Mouse (Mus musculus) thymus, postnatal 0 days (tissue): ENCODE data around the gene Ogt. TPM values are rescaled to one million over a fixed set of nuclear protein-coding genes. Genes with fewer than 3 reads are reported as not detected.

Source experiments
- DNase-seq: peaks from one replicate; pipeline ENCODE4 v3.0.0-alpha.2; 2015; ENCODE audit warnings: low spot score
- polyA plus RNA-seq: library from polyadenylated mRNA; unstranded; fragments of >200 nt; fragmentation: Nextera tagmentation; extraction: Ambion mirVana; gene quantifications from 2 replicates; pipeline ENCODE4 v1.2.1, GENCODE M21; 2015

Gene Ogt
- 127 and 142 TPM in 2 replicates for polyA plus RNA-seq

DNA sequence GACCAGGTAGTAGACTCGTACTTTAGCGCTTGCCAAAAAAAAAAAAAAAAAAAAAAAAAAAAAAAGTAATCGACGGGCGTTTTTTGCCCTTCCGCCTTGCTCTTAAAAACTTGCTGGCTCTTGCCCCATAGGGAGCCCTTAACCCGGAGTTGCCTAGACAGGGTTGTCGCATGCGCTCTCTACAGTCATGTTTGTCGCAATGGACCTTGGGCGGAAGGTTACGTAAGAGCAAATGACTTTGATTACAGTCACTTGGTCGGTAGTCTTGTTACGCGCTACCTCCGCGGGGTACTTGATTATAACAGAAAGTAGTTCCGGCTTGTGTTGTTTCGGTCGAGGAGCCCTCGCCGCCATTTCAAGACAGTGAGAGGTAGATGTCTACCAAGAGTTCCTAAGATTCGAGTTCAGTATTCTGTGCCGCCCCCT, at the start of gene Ogt:
TSS of gene Ogt (plus strand) at position 320 of the 426 bp plus-strand sequence.
- peak; percentile 93 for DNase-seq

DNA sequence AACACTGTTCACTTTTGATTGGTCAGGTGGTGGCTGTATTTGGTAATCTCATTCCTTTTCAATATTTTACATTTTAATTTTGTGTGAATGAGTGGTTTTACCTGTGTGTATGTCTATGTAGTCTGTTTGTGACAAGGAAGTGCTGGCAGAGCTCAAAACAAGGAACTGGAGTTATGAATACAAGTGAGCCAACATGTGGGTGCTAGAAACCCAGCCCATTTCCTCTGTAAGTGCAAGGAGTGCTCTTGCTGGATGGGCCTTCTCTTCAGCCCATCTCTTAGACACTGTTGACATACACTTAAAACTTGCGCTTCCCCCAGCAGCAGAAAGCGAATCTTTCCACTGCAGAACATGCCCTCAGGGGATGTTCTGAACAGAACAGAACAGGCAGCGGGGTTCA, 23.7 kb upstream of the Ogt start:
- no peak for DNase-seq

DNA sequence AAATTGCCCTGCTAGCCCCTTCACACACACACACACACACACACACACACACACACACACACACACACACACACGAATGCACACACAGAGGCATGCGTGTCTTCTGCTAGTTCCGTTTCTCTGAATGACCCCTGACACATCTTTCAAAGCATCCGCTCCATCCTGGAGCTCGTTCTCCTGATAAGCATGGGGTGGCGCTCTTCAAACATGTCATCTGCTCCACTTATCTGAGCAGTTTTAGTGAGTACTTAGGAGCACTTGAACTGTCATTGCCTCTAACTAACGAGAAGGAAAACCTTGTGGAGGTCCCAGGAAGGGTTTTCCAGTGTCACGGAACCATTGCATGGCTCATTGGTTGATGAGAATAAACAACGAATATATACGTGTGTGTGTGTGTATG, 22.0 kb upstream of the Ogt start:
- no peak for DNase-seq

DNA sequence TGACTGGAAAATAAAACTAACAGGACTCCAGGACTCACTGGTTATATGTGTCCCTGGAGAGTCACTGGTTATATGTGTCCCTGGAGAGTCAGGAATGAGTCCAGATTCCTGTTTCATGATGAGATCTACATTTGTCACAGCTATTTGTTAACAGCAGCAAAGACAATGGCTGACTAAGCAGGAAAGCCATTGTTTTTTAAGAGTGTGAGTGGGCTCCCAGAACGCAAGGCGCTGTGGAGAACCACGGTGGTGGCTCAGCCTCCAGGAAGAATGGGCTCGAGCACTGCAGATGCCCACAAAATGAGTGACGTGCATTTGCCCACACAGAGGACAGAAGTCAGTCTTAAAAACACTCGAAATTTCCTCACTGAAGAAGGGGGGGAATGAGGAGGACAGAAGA, 19.5 kb upstream of the Ogt start:
- DNase-seq, result no peak

DNA sequence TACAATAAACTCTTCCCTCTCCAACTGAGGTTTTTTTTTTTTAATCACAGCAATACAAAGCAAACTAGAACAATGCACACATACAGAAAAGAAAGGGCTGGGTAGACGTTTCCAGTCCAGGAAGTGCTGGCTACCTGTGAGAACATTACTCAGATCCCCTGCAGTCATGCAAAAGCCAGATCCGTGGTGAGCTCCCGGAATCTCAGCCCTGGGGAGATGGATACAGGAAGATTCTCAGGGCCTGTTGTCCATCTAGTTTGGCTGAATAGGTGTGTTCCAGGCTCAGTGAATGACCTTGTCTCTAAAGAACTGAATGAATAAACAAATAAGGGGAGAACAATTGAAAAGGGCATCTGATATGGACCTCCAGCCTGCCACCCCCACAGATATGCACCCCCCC, 17.3 kb upstream of the Ogt start:
- no peak for DNase-seq

DNA sequence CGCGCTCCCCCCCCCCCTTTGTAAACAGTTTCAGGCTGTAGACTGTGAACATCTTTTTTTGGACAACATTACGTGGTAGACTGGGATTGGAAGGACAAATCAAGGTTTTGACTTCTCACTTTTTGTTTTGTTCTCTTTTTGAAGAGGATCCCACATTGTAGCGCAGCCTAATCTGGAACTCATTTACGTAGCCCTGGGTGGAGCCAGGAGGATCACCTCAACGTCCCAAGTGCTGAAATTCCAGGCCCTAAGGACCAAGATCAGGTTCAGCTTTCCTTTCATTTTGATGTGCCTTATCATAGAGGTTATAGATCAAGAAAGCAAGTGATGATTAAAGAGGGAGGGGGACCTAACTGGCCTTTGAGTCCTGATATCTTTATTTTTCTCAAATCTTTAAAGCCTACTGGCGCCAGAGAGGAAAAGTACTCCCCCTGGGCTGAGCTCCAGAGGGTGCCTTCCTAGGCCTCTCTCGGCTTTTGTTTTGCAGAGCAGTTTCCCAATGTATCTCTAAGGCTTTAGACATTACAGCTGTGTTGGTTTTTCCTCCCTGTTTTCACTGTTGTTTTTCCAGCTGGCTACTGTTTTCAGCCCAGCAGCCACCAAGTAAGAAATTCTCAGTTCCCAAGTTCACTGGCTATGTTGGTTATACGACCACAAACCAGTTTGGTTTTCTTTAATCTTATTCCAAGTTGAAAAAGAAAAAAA, 2.9 kb upstream of the Ogt start:
- DNase-seq, result no peak

DNA sequence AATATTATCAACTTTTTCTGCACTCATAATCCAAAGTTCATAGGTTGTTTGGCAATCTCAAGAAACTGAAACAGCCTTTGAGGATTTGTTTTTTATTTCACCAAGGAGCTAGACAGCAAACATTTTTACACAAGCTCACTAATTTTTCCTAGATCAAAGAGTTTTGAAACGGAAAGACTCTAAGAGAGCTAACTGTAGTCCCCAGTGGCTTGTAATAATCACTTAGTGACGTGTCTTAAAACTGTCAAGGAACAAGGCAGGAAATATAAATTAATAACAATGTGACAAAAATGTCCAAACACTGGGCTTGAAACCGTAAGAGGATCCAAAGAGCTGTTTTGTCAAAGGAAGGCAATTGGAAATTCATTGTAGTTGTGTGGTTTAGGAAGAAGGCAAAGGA, 1.0 kb upstream of the Ogt start:
- DNase-seq, result peak; percentile 20

DNA sequence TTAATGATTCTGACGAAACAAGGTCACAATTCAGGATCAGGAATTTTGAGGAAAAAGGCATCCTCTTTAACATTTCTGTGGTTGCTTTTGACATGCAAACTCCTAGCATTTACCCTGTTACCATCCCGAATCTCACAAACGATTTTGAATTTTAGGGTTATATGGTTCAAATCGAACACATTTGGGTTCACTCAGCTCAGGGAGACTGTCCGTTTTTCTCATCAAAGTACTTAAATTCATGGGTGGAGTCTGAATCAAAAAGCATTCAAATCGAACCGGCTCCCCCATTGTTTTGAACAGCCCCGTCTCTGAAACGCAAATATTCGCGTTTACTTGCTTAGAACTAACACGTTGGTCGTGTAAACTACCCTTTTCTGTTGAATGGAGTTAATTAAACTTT, 554 bp upstream of the Ogt start:
- no peak for DNase-seq

DNA sequence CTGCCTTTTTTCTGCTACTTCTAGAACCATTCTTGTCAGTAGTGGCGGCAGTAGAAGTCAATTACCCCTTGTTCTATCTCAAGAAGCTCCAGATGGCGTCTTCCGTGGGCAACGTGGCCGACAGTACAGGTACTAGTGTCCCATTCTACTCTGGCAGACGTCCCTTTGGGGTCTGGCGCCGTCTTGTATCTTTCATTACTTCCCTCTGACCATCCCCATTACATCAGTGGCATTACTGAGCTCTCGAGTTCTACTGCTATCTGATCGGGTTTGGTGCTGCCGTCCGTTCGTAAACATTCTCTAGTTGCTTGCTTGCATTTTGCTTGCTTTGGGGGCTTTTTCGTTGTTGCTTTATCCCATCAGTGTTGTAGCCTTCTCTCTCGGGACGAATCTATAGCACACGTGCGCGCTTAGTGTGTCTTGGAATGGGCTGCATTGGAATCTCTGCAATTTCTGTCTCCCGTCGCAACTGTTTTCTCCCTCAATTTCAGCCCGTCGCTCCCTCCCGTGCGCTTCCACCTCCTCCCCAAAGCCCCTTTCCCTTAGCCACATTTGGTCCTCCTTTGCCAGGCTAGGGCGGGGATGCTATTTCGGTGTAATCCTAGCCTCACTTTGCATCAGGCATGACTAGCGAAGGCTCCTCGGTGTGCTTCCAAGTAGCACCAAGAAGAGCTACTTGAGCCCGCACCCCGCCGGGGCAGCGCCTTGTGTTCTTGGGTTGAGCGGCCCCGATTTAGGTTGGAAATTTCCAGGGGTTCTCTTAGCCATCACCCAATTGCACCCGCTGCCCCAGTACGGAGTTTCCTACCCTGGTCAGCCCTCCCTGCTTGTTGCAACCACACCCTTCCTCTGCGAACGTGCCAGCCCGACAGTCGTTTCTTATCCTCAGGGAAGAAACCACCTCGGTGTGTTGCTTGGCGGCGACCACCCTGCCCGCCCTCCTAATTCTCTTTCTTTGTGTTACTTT, 617 bp downstream of the Ogt start:
- peak; percentile 27 for DNase-seq

DNA sequence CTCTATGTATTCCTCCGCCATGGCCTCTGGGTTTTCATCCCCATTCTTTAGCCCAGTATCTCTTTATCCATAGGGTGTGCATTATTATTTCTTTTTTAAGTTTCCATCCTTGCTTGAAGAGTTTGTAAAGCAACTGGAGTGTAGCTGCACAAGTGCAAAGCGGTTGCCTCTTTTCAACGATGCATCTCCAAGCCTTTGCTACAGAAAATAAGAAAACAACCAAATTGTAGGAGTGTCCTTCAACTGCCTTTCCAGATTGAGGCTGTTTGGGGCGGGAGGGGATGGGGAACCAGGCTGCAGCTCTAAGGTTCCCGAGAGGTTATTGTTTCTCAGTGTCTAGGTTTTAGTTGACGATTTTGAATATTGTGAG, 1.3 kb downstream of the Ogt start:
- DNase-seq, result no peak

DNA sequence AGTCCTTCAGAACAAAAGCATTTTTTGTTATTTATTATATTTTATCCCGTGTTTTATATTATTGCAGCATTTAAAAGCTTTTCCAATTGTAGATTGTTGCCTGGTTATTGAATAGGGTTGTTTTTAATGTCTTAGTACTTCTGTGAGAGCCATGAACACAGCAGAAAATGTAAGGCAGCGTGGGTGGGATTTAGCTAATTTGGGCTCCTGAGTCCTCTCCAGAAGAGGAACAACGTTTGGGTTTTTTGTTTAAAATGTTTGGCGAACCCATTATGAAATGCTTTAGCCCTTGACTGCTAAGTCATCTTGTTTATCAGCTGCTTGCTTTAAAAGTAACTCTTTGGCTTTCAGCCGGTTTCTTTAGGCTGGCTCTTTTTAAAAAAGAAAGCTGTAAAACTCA, 2.2 kb downstream of the Ogt start:
- no peak for DNase-seq

DNA sequence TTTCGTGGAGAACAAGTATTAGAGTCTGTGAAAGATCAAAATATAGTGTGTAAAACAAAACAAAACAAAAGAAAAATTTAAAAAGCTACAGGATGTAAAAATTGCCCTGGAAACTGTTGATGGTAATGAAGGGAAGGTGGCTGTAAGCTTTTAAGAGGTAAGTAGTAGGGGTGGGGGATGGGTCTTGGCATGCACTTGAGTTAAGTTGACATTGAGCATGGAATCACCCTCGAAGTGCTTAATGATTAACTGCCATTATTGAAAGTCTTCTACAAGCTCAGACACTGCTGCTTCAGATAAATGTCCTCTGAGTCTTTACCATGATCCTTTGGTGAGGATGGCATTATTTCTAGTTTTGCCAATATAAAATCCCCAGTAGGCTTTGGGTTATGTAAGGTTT, 5.4 kb downstream of the Ogt start:
- no peak for DNase-seq

DNA sequence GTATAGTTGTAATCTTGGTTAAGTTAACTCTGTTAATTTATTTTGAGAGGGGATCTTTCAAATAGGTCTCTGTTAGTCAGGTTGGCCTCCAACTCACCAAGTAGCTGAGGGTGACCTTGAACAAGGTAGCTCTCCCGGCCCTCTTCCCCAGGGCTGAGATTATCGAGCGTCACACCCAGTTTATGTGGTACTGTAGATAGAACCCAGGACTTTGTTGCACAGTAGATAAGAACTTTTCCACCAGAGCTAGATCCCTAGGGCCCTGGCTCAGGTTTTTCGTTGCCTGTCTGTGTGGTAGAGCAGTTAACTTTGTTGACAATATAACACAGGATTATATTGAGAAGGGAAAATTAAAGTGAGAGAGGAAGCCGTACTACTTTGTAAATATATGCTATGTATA, 6.8 kb downstream of the Ogt start:
- DNase-seq, result no peak

DNA sequence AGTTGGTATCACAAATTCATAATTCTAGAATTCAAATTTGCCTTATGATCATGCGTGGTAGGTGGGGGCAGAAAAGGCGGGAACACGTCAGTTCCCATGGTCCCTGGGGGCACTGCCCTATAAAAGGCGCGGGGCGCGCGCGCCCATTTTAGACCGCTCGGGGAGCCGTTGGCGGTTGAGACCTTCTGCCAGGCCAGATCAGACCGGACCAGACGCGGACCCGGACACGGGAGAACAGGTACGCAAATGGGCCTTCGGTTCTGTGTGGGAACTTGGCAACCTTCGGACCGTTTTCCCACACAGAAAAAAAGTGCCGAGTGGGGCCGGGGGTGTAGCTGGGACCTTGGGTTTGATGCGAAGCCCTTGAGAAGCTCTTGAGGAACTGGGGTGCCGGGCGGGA, 55.8 kb downstream of the Ogt start:
- no peak for DNase-seq

DNA sequence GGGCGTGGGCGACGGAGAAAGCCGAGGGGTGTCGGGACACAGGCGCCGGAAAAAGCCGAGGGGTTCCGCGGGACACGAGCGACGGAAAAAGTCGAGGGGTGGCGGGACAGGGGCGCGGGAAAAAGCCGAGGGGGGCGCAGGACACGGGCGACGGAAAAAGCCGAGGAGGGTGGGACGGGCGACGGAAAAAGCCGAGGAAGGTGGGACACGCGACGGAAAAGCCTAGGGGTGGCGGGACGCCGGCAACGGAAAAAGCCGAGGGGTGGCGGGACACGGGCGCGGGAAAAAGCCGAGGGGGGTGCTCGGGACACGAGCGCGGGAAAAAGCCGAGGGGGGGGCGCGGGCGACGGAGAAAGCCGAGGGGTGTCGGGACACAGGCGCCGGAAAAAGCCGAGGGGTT, 57.7 kb downstream of the Ogt start:
- DNase-seq, result no peak

DNA sequence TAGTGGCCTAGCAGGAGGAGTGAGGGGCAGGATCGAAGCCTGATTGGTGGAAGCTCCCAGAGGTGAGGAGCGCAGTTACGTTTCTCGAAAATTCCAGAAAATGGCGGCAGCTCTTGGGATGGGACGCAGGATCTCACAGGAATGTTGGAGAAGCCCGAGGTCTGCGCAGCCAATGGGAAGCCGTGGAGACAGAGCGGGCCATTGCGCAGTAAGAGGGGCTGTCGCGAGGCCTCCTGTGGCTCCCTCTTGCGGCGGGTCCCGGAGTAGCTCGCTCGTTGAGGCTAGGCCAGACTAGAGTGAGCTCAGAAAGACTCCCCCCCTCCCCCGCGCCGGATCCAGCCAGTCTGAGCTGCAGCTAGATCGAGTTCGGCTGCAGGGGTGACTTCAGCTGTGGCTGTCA, 58.4 kb downstream of the Ogt start:
- DNase-seq, result no peak

DNA sequence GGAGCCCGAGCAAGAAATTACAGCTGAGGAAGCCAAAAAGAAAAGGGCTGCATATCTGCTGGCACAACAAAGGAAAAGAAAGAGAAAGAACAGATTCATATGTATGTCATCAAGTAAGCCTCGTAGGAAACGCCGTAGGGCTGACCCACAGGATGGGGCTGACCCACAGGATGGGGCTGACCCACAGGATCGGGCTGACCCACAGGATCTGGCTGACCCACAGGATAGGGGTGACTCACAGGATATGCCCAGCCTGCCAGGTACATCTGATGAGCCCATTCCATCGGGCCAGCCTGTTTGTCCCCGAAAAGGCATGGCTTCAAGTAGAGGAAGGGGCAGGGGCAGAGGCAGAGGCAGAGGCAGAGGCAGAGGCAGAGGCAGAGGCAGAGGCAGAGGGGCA, 65.3 kb downstream of the Ogt start:
- no peak for DNase-seq

DNA sequence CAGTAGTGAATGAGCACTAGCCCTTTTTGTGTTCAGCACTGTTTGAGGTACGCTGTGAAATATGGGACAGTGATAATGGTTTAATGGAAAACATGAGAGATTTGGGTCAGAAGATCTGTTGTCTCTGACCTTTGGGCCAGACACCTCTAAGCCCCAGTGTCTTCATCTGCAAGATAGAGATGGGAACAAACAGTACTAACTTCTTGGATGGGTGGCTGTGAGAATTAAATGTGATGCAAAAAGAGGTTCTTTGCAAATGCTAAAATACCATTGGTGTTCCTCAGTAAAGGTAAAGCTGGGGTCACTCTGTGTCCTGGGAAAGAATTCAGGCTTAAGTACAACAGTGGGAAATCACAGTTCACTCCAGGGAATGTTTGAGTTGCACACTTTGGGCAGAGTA, 80.5 kb downstream of the Ogt start:
- no peak for DNase-seq

DNA sequence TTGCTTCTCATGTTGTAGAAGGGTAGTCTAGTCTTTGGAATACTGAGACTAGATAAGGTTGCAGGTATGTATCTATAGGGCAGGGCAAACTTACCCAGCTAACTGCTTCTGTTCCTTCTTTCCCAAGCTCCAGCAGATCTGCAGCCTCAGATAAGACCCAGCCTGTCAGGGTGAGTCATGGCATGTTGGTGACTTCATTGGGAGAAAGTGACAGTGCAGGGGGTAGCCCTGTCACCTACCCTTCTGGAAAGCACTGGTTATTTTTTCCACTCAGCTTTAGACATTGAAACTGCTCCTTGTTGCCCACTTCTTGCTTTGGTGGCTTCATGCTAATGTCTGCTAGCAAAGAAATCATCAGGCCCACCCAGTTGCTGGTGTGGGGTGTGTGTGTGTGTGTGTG, 90.2 kb downstream of the Ogt start:
- no peak for DNase-seq

DNA sequence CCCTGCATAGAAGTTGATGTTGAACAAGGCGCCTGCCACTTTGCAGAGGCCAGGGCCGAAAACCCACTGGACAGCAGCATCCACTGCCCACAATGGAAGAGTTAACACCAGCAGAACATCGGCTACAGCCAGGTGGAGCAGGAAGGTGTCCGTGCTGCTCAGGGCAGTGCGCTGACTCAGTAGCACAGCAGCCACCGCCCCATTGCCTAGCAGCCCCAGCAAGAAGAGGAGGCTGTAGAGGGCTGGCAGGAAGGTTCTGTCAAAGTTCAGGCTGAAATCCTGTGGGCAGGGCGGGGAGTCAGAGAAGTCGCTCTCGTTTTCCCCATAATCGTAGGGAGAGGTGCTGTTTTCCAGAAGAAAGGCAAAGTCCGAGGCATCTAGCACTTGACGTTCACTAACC, 92.8 kb downstream of the Ogt start:
- DNase-seq, result no peak

DNA sequence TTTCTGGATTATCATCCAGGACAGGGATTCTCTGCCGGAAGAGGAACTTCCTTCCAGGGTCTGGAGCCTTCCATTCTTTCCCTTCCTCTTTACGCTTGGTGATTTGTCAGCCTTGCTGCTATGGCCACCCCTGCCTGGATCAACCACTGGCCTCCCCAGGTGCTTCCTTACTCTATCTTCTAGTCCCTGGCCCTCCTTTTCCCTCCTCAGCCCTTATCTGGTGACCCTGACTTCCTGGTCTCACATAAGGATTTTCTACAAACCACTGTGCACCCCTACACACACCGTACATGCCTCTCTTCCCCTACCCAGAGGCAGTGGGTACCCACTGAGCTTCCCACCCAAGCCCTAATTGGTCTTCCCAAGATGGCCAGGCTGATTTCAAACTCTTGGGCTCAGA, 93.4 kb downstream of the Ogt start:
- no peak for DNase-seq

DNA sequence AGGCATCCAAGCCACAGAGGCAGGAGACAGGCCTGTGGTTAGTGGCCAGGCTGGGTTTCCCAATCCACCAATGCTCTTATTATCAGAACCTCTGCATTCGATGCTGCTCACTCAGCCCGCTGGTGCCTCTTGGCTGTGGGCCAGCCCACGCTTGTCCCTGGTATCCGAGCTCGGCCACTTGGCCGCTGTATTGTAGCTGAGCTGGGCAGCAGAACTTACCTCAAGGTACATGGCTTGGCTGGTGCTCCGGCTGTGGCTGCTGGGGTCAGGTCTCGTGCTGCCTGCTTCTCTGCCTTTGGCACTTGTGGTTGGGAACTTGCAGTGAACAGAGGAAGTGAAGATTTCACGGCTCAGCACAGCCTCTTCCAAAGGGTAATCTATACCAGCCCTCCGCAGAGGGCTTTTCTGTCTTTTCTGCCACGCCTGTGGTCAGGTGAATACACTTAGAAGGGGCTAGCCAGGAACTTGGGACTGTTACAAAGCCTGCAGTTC, 94.0 kb downstream of the Ogt start, which contains the start of gene Cxcr3:
TSS of gene Cxcr3 (minus strand) at position 442 of the 492 bp plus-strand sequence.
- DNase-seq, result peak; percentile 28
